Mouse (Mus musculus) limb, embryonic 13.5 days (tissue): ENCODE measurements at regions not wholly inside any gene's neighbourhood (a gene's known extent, or its start where the extent isn't known, plus 50 kb on each side); places are given as distances from the start of the nearest gene placed in this dataset.

Experiments used
- ATAC-seq: fragments of 200-750 bp; cut with Nextera tagmentation; 2 replicates; pipeline ENCODE4 v1.8.0; 2017; ENCODE audit warnings: low read depth, moderate number of reproducible peaks, moderate TSS enrichment; ENCODE audit not compliant: low FRiP score
- H3K27ac ChIP-seq: fragments of 300-500 bp; sonication (generic); 2 replicates; pipeline ENCODE4 v1.5.1; 2015; ENCODE audit warnings: inconsistent platforms, mild to moderate bottlenecking, moderate library complexity
- H3K27me3 ChIP-seq: fragments of 300-500 bp; sonication (generic); 2 replicates; pipeline ENCODE4 v1.6.1; 2015; ENCODE audit warnings: mild to moderate bottlenecking, inconsistent platforms
- H3K36me3 ChIP-seq: fragments of 300-500 bp; sonication (generic); 2 replicates; pipeline ENCODE4 v1.6.1; 2015; ENCODE audit warnings: inconsistent platforms, mild to moderate bottlenecking, moderate library complexity
- H3K4me1 ChIP-seq: fragments of 300-500 bp; sonication (generic); 2 replicates; pipeline ENCODE4 v1.6.1; 2015; ENCODE audit warnings: inconsistent platforms
- H3K4me2 ChIP-seq: fragments of 300-500 bp; sonication (generic); replicated peaks from 2 replicates; pipeline ENCODE4 v1.6.1; 2015; ENCODE audit warnings: inconsistent platforms, mild to moderate bottlenecking, moderate library complexity
- H3K4me3 ChIP-seq: fragments of 300-500 bp; sonication (generic); 2 replicates; pipeline ENCODE4 v1.5.1; 2015; ENCODE audit warnings: moderate library complexity, mild to moderate bottlenecking, inconsistent platforms
- H3K9ac ChIP-seq: fragments of 300-500 bp; sonication (generic); 2 replicates; pipeline ENCODE4 v1.6.1; 2015; ENCODE audit warnings: mild to moderate bottlenecking, inconsistent platforms
- H3K9me3 ChIP-seq: fragments of 300-500 bp; sonication (generic); 2 replicates; pipeline ENCODE4 v1.6.1; 2016; ENCODE audit warnings: inconsistent platforms
- WGBS: fragments of 180-500 bp; shearing (Covaris S2); methylation state at CpG from one replicate; pipeline ENCODE4 v1.1.7; 2015; 5-methylcytosine and 5-hydroxymethylcytosine counted together

- H3K36me3 ChIP-seq: no peaks in the 10 kb centered on the region
- no peak overlapping the region for H3K4me3 ChIP-seq
- no peaks in the 10 kb centered on the region for H3K9me3 ChIP-seq
- 56% methylated on average over 12 of the region's 12 CpGs for WGBS
- H3K27me3 ChIP-seq: no peaks in the 10 kb centered on the region
- no peak overlapping the region; the same call in 1 of the 2 replicates for H3K27ac ChIP-seq
- H3K4me1 ChIP-seq: peaks cover 14% of the 10 kb centered on the region
- H3K4me2 ChIP-seq: no peak overlapping the region; the same call in 1 of the 2 replicates
- peak; percentile 40; the same call in 1 of the 2 replicates for ATAC-seq
- H3K9ac ChIP-seq: no peak overlapping the region
These were observed 130.6 kb upstream of the Ptprt start for GRCm38 (mm10) chr2:162791374-162792098.

DNA sequence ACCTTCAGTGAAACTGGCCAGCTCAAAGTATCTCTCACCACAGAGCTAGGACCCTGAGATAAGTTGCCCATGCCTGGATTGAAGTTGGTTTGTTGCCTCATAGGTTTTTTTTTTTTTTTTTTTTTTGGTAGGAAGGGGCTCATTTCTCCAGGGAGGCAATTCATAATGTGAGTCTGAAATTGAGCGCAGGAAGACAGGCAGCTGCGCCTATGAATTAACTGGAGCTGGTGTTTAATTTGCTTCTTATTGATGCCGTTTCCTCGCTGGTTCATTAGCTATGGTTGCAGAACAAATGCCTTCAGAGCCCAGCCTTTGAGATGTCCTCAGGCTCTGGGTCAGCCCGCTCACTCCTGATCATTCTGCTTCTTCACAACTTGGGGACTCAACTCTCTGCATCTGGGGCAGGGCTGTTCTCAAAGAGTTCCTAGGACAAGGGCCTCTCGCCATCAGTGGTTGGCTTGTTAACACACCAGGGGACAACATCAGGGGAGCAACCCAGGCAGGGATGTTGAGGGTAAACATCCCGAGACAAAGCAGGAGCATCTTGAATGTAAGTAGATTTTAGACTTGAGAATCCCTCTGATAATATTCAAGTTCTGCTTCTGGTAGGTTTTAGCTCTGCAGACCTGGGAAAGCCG is 123.3 kb upstream of the Ptprt start:
- no peak for ATAC-seq
- no peak overlapping the region for H3K27ac ChIP-seq
- no peak overlapping the region for H3K9ac ChIP-seq
- H3K9me3 ChIP-seq: no peaks in the 10 kb centered on the region
- H3K4me1 ChIP-seq: no peaks in the 10 kb centered on the region
- no peak overlapping the region for H3K4me2 ChIP-seq
- WGBS: 69% methylated on average over 8 of the region's 8 CpGs
- H3K27me3 ChIP-seq: no peaks in the 10 kb centered on the region
- no peak overlapping the region for H3K4me3 ChIP-seq
- no peaks in the 10 kb centered on the region for H3K36me3 ChIP-seq

- WGBS: 78% methylated on average over 6 of the region's 6 CpGs
- H3K4me3 ChIP-seq: no peak overlapping the region
- H3K9me3 ChIP-seq: peaks cover 4% of the 10 kb centered on the region; the same call in 1 of the 2 replicates
These were observed 120.7 kb upstream of the Ptprt start for GRCm38 (mm10) chr2:162781599-162781998.

GRCm38 (mm10) chr2:162776542-162776941 is 115.6 kb upstream of the Ptprt start:
- no peak for ATAC-seq
- Histone ChIP-seq H3K9me3 (peaks cover 4% of the 10 kb centered on the region; the same call in 1 of the 2 replicates), H3K36me3 (no peaks in the 10 kb centered on the region), H3K4me2 (no peak overlapping the region), H3K4me1 (no peaks in the 10 kb centered on the region), H3K4me3 (no peak overlapping the region), H3K9ac (no peak overlapping the region), H3K27me3 (no peaks in the 10 kb centered on the region), H3K27ac (no peak overlapping the region)
- WGBS: 89% methylated on average over 5 of the region's 5 CpGs

More at GRCm38 (mm10) chr2:162781599-162781998, 120.7 kb upstream of the Ptprt start:
- no peaks in the 10 kb centered on the region for H3K4me1 ChIP-seq
- H3K36me3 ChIP-seq: no peaks in the 10 kb centered on the region
- ATAC-seq: no peak
- no peak overlapping the region for H3K9ac ChIP-seq
- no peaks in the 10 kb centered on the region for H3K27me3 ChIP-seq
- H3K27ac ChIP-seq: no peak overlapping the region
- no peak overlapping the region for H3K4me2 ChIP-seq

- Histone ChIP-seq H3K36me3 (no peaks in the 10 kb centered on the region), H3K4me2 (no peak overlapping the region), H3K9me3 (peaks cover under 1% of the 10 kb centered on the region; the same call in 1 of the 2 replicates), H3K9ac (no peak overlapping the region), H3K27me3 (no peaks in the 10 kb centered on the region), H3K27ac (no peak overlapping the region), H3K4me3 (no peak overlapping the region), H3K4me1 (no peaks in the 10 kb centered on the region)
- 91% methylated on average over 5 of the region's 5 CpGs for WGBS
- no peak for ATAC-seq
These were observed 111.6 kb upstream of the Ptprt start for GRCm38 (mm10) chr2:162772520-162772919.

GRCm38 (mm10) chr2:162769711-162770428 is 108.9 kb upstream of the Ptprt start:
- no peak for ATAC-seq
- H3K27me3 ChIP-seq: no peaks in the 10 kb centered on the region
- WGBS: 87% methylated on average over 6 of the region's 6 CpGs
- H3K4me2 ChIP-seq: no peak overlapping the region
- H3K9ac ChIP-seq: no peak overlapping the region
- H3K27ac ChIP-seq: no peak overlapping the region
- H3K4me3 ChIP-seq: no peak overlapping the region
- no peaks in the 10 kb centered on the region for H3K36me3 ChIP-seq
- H3K4me1 ChIP-seq: no peaks in the 10 kb centered on the region
- H3K9me3 ChIP-seq: no peaks in the 10 kb centered on the region

GRCm38 (mm10) chr2:162764059-162764458 is 103.1 kb upstream of the Ptprt start:
- 83% methylated on average over 6 of the region's 6 CpGs for WGBS
- H3K27ac ChIP-seq: no peak overlapping the region
- no peaks in the 10 kb centered on the region for H3K36me3 ChIP-seq
- H3K4me2 ChIP-seq: no peak overlapping the region
- ATAC-seq: no peak
- no peaks in the 10 kb centered on the region for H3K4me1 ChIP-seq
- no peaks in the 10 kb centered on the region for H3K9me3 ChIP-seq
- H3K27me3 ChIP-seq: no peaks in the 10 kb centered on the region
- no peak overlapping the region for H3K4me3 ChIP-seq
- no peak overlapping the region for H3K9ac ChIP-seq

DNA sequence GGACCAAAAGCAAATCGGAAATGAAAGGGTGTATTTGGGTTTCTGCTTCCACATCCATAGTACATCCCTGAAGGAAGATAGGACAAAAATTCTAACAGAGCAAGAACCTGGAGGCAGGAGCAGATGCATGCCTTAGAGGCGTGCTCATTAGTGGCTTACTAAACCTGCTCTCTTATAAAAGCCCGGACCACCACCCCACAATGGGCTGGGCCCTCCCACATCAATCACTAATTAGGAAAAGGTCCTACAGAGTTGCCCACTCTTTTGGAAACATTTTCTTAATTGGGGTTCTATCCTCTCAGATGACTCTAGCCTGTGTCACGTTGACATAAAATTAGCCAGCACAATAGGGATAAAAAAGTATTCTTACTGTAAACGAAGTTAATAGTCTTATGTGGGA is 79.6 kb upstream of the Ptprt start:
- Histone ChIP-seq H3K9me3 (no peaks in the 10 kb centered on the region), H3K27ac (no peak overlapping the region), H3K4me1 (no peaks in the 10 kb centered on the region), H3K9ac (no peak overlapping the region), H3K4me2 (no peak overlapping the region), H3K4me3 (no peak overlapping the region), H3K27me3 (no peaks in the 10 kb centered on the region), H3K36me3 (no peaks in the 10 kb centered on the region)
- WGBS: 50% methylated on average over 5 of the region's 5 CpGs
- no peak for ATAC-seq

GRCm38 (mm10) chr2:162735761-162736160 is 74.8 kb upstream of the Ptprt start:
- no peak overlapping the region for H3K27ac ChIP-seq
- ATAC-seq: no peak
- no peak overlapping the region for H3K4me2 ChIP-seq
- H3K9ac ChIP-seq: no peak overlapping the region
- H3K36me3 ChIP-seq: no peaks in the 10 kb centered on the region
- H3K4me3 ChIP-seq: no peak overlapping the region
- 66% methylated on average over 3 of the region's 3 CpGs for WGBS
- H3K27me3 ChIP-seq: no peaks in the 10 kb centered on the region
- no peaks in the 10 kb centered on the region for H3K9me3 ChIP-seq
- H3K4me1 ChIP-seq: no peaks in the 10 kb centered on the region

GRCm38 (mm10) chr2:162734286-162734685 is 73.3 kb upstream of the Ptprt start:
- Histone ChIP-seq H3K4me3 (no peak overlapping the region), H3K4me1 (no peaks in the 10 kb centered on the region), H3K27me3 (no peaks in the 10 kb centered on the region), H3K9me3 (no peaks in the 10 kb centered on the region), H3K27ac (no peak overlapping the region), H3K36me3 (no peaks in the 10 kb centered on the region), H3K9ac (no peak overlapping the region), H3K4me2 (no peak overlapping the region)
- no peak for ATAC-seq
- WGBS: 45% methylated on average over 4 of the region's 4 CpGs

DNA sequence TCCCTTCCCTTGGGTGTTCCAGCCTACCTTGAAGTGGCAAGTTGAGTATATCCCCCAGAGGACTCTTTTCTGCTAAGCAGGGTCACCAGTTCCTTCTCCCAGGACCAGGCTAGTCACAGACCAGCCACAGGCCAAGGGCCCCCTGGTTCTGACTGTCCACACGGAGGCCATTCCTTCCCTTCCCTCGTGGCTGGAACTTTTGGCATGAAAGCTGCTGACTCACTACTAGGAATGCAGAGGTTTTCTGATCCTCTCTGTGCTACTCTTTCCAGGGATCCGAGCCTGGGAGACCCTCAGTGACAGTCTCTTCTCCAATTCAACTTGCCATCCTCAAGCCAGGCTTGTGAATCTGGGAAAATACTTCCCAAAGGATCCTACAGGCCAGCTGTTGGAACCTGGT is 59.1 kb upstream of the Ptprt start:
- 56% methylated on average over 3 of the region's 3 CpGs for WGBS
- H3K27ac ChIP-seq: no peak overlapping the region

DNA sequence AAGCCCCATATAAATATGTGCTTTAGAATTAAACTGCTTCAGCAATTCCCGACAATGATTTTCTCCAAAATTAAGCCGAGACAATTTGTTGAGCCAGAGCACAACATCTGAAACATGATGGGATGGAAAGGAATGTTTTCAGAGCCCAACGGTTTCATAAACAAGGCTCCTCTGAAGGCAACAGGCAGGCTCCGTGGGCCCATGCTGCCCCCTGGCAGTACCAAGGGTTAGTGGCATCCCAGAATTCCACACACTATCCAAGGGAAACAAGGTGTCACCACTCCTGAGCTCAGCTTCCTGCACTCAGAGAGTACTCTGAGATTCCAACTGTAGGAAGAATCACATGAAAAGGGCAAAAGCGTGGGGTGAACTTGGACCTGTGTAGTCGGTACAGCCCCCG is 57.5 kb upstream of the Ptprt start:
- no peaks in the 10 kb centered on the region for H3K36me3 ChIP-seq
- H3K4me3 ChIP-seq: no peak overlapping the region
- H3K4me2 ChIP-seq: no peak overlapping the region
- ATAC-seq: no peak
- H3K9me3 ChIP-seq: no peaks in the 10 kb centered on the region
- H3K27me3 ChIP-seq: no peaks in the 10 kb centered on the region
- no peak overlapping the region for H3K9ac ChIP-seq
- WGBS: 75% methylated on average over 7 of the region's 7 CpGs
- no peak overlapping the region for H3K27ac ChIP-seq
- no peaks in the 10 kb centered on the region for H3K4me1 ChIP-seq

More for the DNA sequence above, 59.1 kb upstream of the Ptprt start:
- Histone ChIP-seq H3K4me3 (no peak overlapping the region), H3K27me3 (no peaks in the 10 kb centered on the region), H3K4me1 (no peaks in the 10 kb centered on the region), H3K36me3 (no peaks in the 10 kb centered on the region), H3K9me3 (no peaks in the 10 kb centered on the region), H3K9ac (no peak overlapping the region), H3K4me2 (no peak overlapping the region)
- no peak for ATAC-seq
